Mouse (Mus musculus) ES-E14 (cell line): ENCODE measurements around the gene Cars2. TPM values are rescaled to one million over a fixed set of nuclear protein-coding genes. Genes with fewer than 3 reads are reported as not detected.

Experiments
- DNase-seq: peaks from one replicate; pipeline ENCODE4 v3.0.0-alpha.2; 2013; ENCODE audit warnings: low read depth, low spot score
- H3K27ac ChIP-seq: 2 replicates; pipeline ENCODE4 v1.5.1; 2012; ENCODE audit warnings: low read depth, mild to moderate bottlenecking, low read length, moderate library complexity, mixed read lengths; ENCODE audit not compliant: poor library complexity, insufficient read depth, severe bottlenecking
- H3K36me3 ChIP-seq: 2 replicates; pipeline ENCODE4 v1.6.1; 2012; ENCODE audit warnings: mild to moderate bottlenecking, low read length, moderate library complexity, mixed read lengths; ENCODE audit not compliant: control insufficient read depth, poor library complexity, insufficient read depth, severe bottlenecking
- H3K4me1 ChIP-seq, 2 experiments: fragments of 150-350 bp in 1 of 2; sonication (generic) in 1 of 2; 2 replicates each; pipeline ENCODE4 v1.6.1; 2012; ENCODE audit warnings: low read length in 2 of 2, mild to moderate bottlenecking in 1 of 2, mixed read lengths in 1 of 2; ENCODE audit not compliant: control insufficient read depth in 2 of 2, insufficient read depth in 2 of 2, poor library complexity in 1 of 2
- H3K4me3 ChIP-seq, 2 experiments: fragments of 150-350 bp in 1 of 2; sonication (generic) in 1 of 2; 2 replicates each; pipeline ENCODE4 v1.5.1; 2012; ENCODE audit warnings: low read length in 2 of 2, low read depth in 1 of 2, mild to moderate bottlenecking in 1 of 2, mixed read lengths in 1 of 2; ENCODE audit not compliant: insufficient read depth in 1 of 2, poor library complexity in 1 of 2, severe bottlenecking in 1 of 2
- H3K9ac ChIP-seq: 2 replicates; pipeline ENCODE4 v1.6.1; 2012; ENCODE audit warnings: low read depth, mild to moderate bottlenecking, low read length, mixed read lengths; ENCODE audit not compliant: poor library complexity, insufficient read depth, severe bottlenecking
- H3K9me3 ChIP-seq: fragments of 150-350 bp; sonication (generic); 2 replicates; pipeline ENCODE4 v1.6.1; 2012; ENCODE audit warnings: low read depth, mild to moderate bottlenecking, low read length; ENCODE audit not compliant: control insufficient read depth, insufficient read depth
- CHD2 ChIP-seq: IDR thresholded peaks from 2 replicates; pipeline ENCODE4 v1.6.1; 2014; ENCODE audit warnings: mild to moderate bottlenecking, low read depth, low read length, inconsistent platforms
- HCFC1 ChIP-seq: IDR thresholded peaks from 2 replicates; pipeline ENCODE4 v1.6.1; 2012; ENCODE audit warnings: low read length, inconsistent platforms, borderline replicate concordance; ENCODE audit not compliant: insufficient read depth
- MAFK ChIP-seq: IDR thresholded peaks from 2 replicates; pipeline ENCODE4 v1.6.1; 2014; ENCODE audit warnings: mild to moderate bottlenecking, low read depth, low read length, inconsistent platforms; ENCODE audit not compliant: insufficient read depth
- ZC3H11A ChIP-seq: IDR thresholded peaks from 2 replicates; pipeline ENCODE4 v1.6.1; 2012; ENCODE audit warnings: low read depth, mild to moderate bottlenecking, inconsistent platforms, low read length, borderline replicate concordance
- ZNF384 ChIP-seq: IDR thresholded peaks from 2 replicates; pipeline ENCODE4 v1.6.1; 2012; ENCODE audit warnings: low read depth, low read length, inconsistent platforms
- in situ Hi-C, 2 experiments: fragments of 600-800 bp; cut with MboI; formaldehyde crosslinking; loops; one replicate each; pipeline ENCODE4 v1.15.1; 2025; ENCODE audit warnings: low sequenced_read_pairs in 2 of 2, inconsistent platforms in 1 of 2; ENCODE audit not compliant: unreplicated experiment in 2 of 2
- total RNA-seq: library from RNA; depleted of rRNA; stranded (reverse); fragments of 300-350 nt; gene quantifications from 2 replicates; pipeline ENCODE4 v1.2.3, GENCODE M21; 2012

Cars2 gene
- total RNA-seq, 1 experiment: 34.6 TPM

DNA sequence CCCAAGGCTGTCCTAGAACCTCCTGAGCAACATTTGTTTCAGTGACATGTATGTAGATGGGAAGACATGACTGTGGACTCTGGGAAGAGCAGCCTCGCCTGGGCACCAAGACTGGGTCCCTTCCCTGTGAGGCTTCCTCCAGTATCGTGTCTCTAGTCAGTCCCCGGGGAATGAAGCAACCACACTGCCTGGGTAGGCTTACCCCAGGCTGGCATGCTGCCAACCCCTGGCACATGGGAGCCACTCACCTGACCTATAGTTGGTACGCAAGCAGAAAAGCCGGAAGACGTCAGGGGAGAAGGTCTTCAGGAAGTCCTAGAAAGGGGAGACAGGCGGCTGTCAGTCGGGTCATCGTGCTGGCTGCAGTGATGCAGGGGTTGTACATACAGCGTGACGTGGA is 31.9 kb downstream of the Cars2 start:
- H3K4me1 ChIP-seq: no peaks in the 10 kb centered on the region; a peak in 1 of 4 replicates
- no peak for DNase-seq
- in situ Hi-C loops: no loop called here
- TF ChIP-seq ZC3H11A (no peak), ZNF384 (no peak), CHD2 (no peak), MAFK (no peak), HCFC1 (no peak)
- no peak overlapping the region for H3K4me3 ChIP-seq
- H3K27ac ChIP-seq: no peak overlapping the region
- H3K36me3 ChIP-seq: peaks cover 46% of the 10 kb centered on the region
- H3K9me3 ChIP-seq: no peaks in the 10 kb centered on the region
- H3K9ac ChIP-seq: no peak overlapping the region

DNA sequence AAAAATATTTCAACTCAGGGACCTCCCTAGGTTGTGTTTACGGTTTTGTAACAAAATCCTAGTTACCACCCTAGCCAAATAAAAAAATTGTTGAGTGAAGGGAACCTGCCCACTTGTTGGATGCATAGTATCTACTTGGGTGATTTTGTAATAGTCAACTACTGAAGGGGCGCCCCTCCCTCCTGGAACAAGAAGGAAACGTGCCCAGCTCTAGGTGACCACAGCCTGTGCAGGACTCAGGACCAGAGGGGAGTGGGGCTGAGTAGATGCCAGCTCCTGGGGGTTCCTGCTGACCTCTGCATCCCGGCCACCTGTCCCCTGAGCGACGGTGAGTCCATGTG is 32.6 kb downstream of the Cars2 start:
- H3K36me3 ChIP-seq: peaks cover 52% of the 10 kb centered on the region
- H3K4me3 ChIP-seq: no peak overlapping the region
- H3K9ac ChIP-seq: no peak overlapping the region
- no peak overlapping the region for H3K27ac ChIP-seq
- H3K9me3 ChIP-seq: no peaks in the 10 kb centered on the region
- TF ChIP-seq HCFC1 (no peak), CHD2 (no peak), ZNF384 (no peak), ZC3H11A (no peak), MAFK (no peak)
- H3K4me1 ChIP-seq: peaks cover 0 to 2% of the 10 kb centered on the region in 2 experiments; a peak in 2 of 4 replicates
- in situ Hi-C loops: no loop called here
- DNase-seq: no peak

DNA sequence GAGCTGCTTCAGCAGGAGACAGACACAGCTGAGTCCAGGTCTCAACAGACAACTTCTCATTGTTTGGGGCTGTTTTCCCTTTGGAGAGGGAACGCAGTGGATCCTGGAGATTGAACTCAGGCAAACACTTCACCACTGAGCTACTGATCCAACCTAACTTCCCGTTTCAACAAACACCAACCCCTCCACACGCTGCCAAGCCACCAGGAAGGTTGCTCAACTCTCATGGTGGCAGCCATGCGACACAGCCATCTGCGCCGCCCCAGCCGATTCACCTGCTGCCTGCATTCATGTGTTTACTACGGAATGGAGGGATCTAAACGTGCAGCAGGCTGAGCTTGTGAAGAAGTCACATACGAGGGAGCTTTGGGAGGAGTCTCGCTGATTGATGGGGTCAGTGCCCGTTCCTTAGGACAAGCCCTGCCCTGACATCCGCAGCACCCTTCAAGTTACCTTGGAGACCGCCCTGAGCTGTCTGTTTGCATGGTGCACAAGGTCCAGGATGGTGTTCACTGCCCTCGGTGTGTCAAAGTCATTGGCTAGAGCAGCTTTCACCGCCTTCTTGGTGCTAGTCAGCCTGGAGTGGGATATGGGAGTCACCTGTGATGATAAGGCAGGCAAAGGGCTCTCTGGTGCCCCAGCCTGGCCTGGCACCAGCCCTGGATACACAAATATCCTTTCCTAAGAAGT is 33.1 kb downstream of the Cars2 start:
- TF ChIP-seq ZC3H11A: no peak
- TF ChIP-seq ZNF384: no peak
- TF ChIP-seq CHD2: no peak
- TF ChIP-seq HCFC1: no peak
- no peak for TF ChIP-seq MAFK
- DNase-seq: no peak
- H3K9me3 ChIP-seq: no peaks in the 10 kb centered on the region
- in situ Hi-C loops: no loop called here
- peaks cover 0 to 3% of the 10 kb centered on the region in 2 experiments; a peak in 2 of 4 replicates for H3K4me1 ChIP-seq
- no peak overlapping the region for H3K9ac ChIP-seq
- no peak overlapping the region for H3K4me3 ChIP-seq
- H3K27ac ChIP-seq: no peak overlapping the region
- H3K36me3 ChIP-seq: peaks cover 56% of the 10 kb centered on the region

DNA sequence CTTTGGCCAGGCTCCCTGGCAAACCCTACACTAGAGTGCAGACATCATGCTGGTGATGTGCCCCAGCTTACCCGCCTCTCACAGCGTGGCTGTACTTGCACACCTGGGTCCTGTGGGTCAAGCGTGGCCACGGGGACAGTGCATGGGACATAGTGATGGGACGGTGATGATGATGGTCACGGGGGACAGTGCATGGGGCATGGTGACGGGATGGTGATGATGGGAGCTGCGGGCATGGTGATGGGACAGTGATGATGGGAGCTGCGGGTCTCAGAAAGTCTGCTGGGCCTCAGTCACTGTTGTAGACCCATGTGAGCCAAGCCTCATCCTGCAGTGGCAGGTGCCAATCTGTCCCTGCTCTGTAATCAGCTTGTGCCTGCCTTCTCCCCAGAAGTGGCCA is 34.3 kb downstream of the Cars2 start:
- H3K9me3 ChIP-seq: no peaks in the 10 kb centered on the region
- in situ Hi-C loops: no loop called here
- H3K4me3 ChIP-seq: no peak overlapping the region
- no peak overlapping the region for H3K27ac ChIP-seq
- peaks cover 66% of the 10 kb centered on the region for H3K36me3 ChIP-seq
- TF ChIP-seq ZNF384 (no peak), MAFK (no peak), HCFC1 (no peak), ZC3H11A (no peak), CHD2 (no peak)
- no peak for DNase-seq
- H3K9ac ChIP-seq: no peak overlapping the region
- H3K4me1 ChIP-seq: peaks cover 0 to 3% of the 10 kb centered on the region in 2 experiments; a peak in 2 of 4 replicates

DNA sequence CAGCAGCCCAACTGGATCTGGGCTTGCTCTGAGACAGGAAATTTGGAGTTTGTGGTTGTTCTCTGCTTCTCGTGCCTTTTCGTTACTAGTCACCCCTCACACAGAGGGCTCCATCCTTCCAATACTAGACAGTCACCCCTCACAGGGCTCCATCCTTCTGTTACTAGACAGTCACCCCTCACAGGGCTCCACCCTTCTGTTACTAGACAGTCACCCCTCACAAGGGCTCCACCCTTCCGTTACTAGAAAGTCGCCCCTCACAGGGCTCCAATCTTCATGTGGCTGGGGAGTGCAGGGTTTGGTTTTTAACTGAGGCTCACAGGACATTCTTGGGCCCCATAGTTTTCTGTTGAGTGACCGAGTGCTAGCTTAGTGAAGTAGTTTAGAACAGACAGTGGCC is 37.3 kb downstream of the Cars2 start:
- no peak for TF ChIP-seq ZNF384
- no peak for TF ChIP-seq CHD2
- no peak for TF ChIP-seq MAFK
- no peak for TF ChIP-seq HCFC1
- TF ChIP-seq ZC3H11A: no peak
- Histone ChIP-seq H3K27ac (no peak overlapping the region), H3K9me3 (no peaks in the 10 kb centered on the region), H3K36me3 (peaks cover 72% of the 10 kb centered on the region), H3K4me1 (peaks cover 0 to 3% of the 10 kb centered on the region in 2 experiments; a peak in 2 of 4 replicates), H3K4me3 (no peak overlapping the region), H3K9ac (no peak overlapping the region)
- in situ Hi-C loops: no loop called here
- DNase-seq: no peak
